Mouse (Mus musculus) lung, adult 2 months (tissue): ENCODE results near the gene Cdc6. TPM values are rescaled to one million over a fixed set of nuclear protein-coding genes. Genes with fewer than 3 reads are reported as not detected.

Experiments
- DNase-seq: peaks from one replicate; pipeline ENCODE4 v3.0.0; 2022
- H3K4me1 ChIP-seq: fragments of 200-500 bp; 2 replicates; pipeline ENCODE4 v1.6.1; 2011; ENCODE audit warnings: low read length; ENCODE audit not compliant: control insufficient read depth, insufficient read depth
- H3K4me3 ChIP-seq: fragments of 200-500 bp; replicated peaks from 2 replicates; pipeline ENCODE3; 2011; ENCODE audit warnings: low read depth, mild to moderate bottlenecking, control low read depth, low read length; ENCODE audit errors: extremely low read depth
- CTCF ChIP-seq: fragments of 200-500 bp; IDR thresholded peaks from 2 replicates; pipeline ENCODE4 v1.5.1; 2011; ENCODE audit warnings: mild to moderate bottlenecking, low read length, control low read depth; ENCODE audit not compliant: insufficient read depth
- POLR2A ChIP-seq: fragments of 200-500 bp; IDR thresholded peaks from 2 replicates; pipeline ENCODE4 v1.6.1; 2011; ENCODE audit warnings: low read depth, mild to moderate bottlenecking, control low read depth, low read length, borderline replicate concordance; ENCODE audit errors: extremely low read depth
- WGBS: fragments of 180-500 bp; shearing (Covaris S2); methylation state at CpG from one replicate; pipeline ENCODE4 v1.1.7; 2018; 5-methylcytosine and 5-hydroxymethylcytosine counted together
- polyA plus RNA-seq: library from polyadenylated mRNA; depleted of rRNA; stranded (reverse); fragments of >200 nt; gene quantifications from 2 replicates; pipeline ENCODE4 v1.2.3, GENCODE M21; 2012

Gene Cdc6
- polyA plus RNA-seq, 1 experiment: 0.25 TPM

GRCm38 (mm10) chr11:98941826-98942550, 34.4 kb downstream of the Cdc6 start:
- H3K4me3 ChIP-seq: peak overlapping the region; percentile 56
- TF ChIP-seq CTCF (no peak), POLR2A (peak; percentile 41; the same call in 1 of the 2 replicates)
- WGBS: 1% methylated on average over 15 of the region's 15 CpGs
- H3K4me1 ChIP-seq: peaks cover 58% of the 10 kb centered on the region
- DNase-seq: peak; percentile 84

GRCm38 (mm10) chr11:98942555-98942922, 34.9 kb downstream of the Cdc6 start:
- no peak for TF ChIP-seq POLR2A
- no peak for TF ChIP-seq CTCF
- WGBS: 4% methylated on average over 3 of the region's 3 CpGs
- H3K4me1 ChIP-seq: peaks cover 58% of the 10 kb centered on the region
- peak overlapping the region; percentile 56 for H3K4me3 ChIP-seq
- no peak for DNase-seq

GRCm38 (mm10) chr11:98942923-98943641, 35.5 kb downstream of the Cdc6 start:
- WGBS: 26% methylated on average over 8 of the region's 8 CpGs
- no peak for DNase-seq
- H3K4me1 ChIP-seq: peaks cover 58% of the 10 kb centered on the region
- H3K4me3 ChIP-seq: no peak overlapping the region
- no peak for TF ChIP-seq CTCF
- peak; percentile 25; the same call in 1 of the 2 replicates for TF ChIP-seq POLR2A

- TF ChIP-seq CTCF (no peak), POLR2A (no peak)
- DNase-seq: no peak
- H3K4me3 ChIP-seq: no peak overlapping the region
- H3K4me1 ChIP-seq: peaks cover 55% of the 10 kb centered on the region
- WGBS: 17% methylated on average over 14 of the region's 14 CpGs
These were observed 36.3 kb downstream of the Cdc6 start for GRCm38 (mm10) chr11:98943741-98944461.

GRCm38 (mm10) chr11:98944897-98945604, 37.5 kb downstream of the Cdc6 start:
- no peak for DNase-seq
- Histone ChIP-seq H3K4me1 (peaks cover 55% of the 10 kb centered on the region), H3K4me3 (no peak overlapping the region)
- 29% methylated on average over 11 of the region's 11 CpGs for WGBS
- no peak for TF ChIP-seq CTCF
- TF ChIP-seq POLR2A: no peak

GRCm38 (mm10) chr11:98945605-98945977, 38.0 kb downstream of the Cdc6 start:
- Histone ChIP-seq H3K4me1 (peaks cover 55% of the 10 kb centered on the region), H3K4me3 (no peak overlapping the region)
- 26% methylated on average over 3 of the region's 3 CpGs for WGBS
- no peak for DNase-seq
- TF ChIP-seq POLR2A: no peak
- no peak for TF ChIP-seq CTCF

- DNase-seq: no peak
- peaks cover 53% of the 10 kb centered on the region for H3K4me1 ChIP-seq
- H3K4me3 ChIP-seq: no peak overlapping the region
- TF ChIP-seq POLR2A (no peak), CTCF (no peak)
- WGBS: 59% methylated on average over 18 of the region's 18 CpGs
These were observed 40.5 kb downstream of the Cdc6 start for GRCm38 (mm10) chr11:98947969-98948569.

GRCm38 (mm10) chr11:98949242-98949957, 41.8 kb downstream of the Cdc6 start:
- TF ChIP-seq POLR2A (no peak), CTCF (no peak)
- no peak overlapping the region for H3K4me3 ChIP-seq
- peaks cover 49% of the 10 kb centered on the region for H3K4me1 ChIP-seq
- no peak for DNase-seq
- 56% methylated on average over 12 of the region's 12 CpGs for WGBS

- TF ChIP-seq CTCF (no peak), POLR2A (no peak)
- 46% methylated on average over 7 of the region's 7 CpGs for WGBS
- peaks cover 49% of the 10 kb centered on the region for H3K4me1 ChIP-seq
- no peak for DNase-seq
- H3K4me3 ChIP-seq: no peak overlapping the region
These were observed 42.4 kb downstream of the Cdc6 start for GRCm38 (mm10) chr11:98949958-98950460.
